Mouse (Mus musculus) myocyte (in vitro differentiated cells): ENCODE measurements at regions not wholly inside any gene's neighbourhood (a gene's known extent, or its start where the extent isn't known, plus 50 kb on each side); places are given as distances from the start of the nearest gene placed in this dataset.

ENCODE experiments used
- POLR2A ChIP-seq: IDR thresholded peaks from one replicate; pipeline ENCODE4 v1.6.1; 2011; ENCODE audit warnings: low read depth, mild to moderate bottlenecking, control low read depth, moderate library complexity; ENCODE audit not compliant: insufficient read length
- POLR2AphosphoS2 ChIP-seq: IDR thresholded peaks from one replicate; pipeline ENCODE4 v1.6.1; 2011; ENCODE audit warnings: low read depth, control low read depth; ENCODE audit not compliant: insufficient read length

- no peak for TF ChIP-seq POLR2AphosphoS2
- no peak for TF ChIP-seq POLR2A
Measured at GRCm38 (mm10) chr3:149934832-149935231, 944.5 kb upstream of the Adgrl2 start.
